Comparison of ENCODE assay signal across 19 mouse cellular contexts in the genomic region with DNA sequence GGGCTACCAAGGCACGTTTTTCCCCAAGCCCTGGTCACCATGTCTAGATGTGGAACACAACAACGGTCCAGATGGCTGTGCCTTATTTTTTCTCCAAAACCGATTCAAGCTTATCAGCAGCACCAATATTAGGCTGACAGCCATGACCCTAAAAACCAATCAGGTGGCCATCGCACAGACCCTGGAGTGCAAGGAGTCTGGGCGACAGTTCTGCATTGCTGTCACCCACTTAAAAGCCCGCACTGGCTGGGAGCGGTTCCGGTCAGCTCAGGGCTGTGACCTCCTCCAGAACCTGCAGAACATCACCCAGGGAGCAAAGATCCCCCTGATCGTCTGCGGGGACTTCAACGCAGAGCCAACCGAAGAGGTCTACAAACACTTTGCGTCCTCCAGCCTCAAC.
"Had no signal": no experiment of that assay in that cellular context is flagged by ENCODE, and none has a peak within 500 bp of the region (broad histone marks: within the 10 kb centered on the region; RNA-seq: fewer than 3 reads in every experiment).

No protein-coding gene starts in this region.

- H3K4me2 ChIP-seq: kidney, embryonic 15.5 days; limb, embryonic 12.5 days; limb, embryonic 15.5 days; liver, embryonic 11.5 days; lung, embryonic 14.5 days; midbrain, embryonic 12.5 days; midbrain, embryonic 15.5 days; neural tube, embryonic 12.5 days had no signal

- H3K27me3 ChIP-seq: kidney, embryonic 15.5 days; limb, embryonic 12.5 days; limb, embryonic 15.5 days; midbrain, embryonic 12.5 days; midbrain, embryonic 15.5 days; neural tube, embryonic 12.5 days had no signal

- ATAC-seq: liver, postnatal 0 days; lung, postnatal 0 days; midbrain, embryonic 15.5 days had no signal

- H3K4me1 ChIP-seq: midbrain, embryonic 12.5 days; midbrain, embryonic 15.5 days; neural tube, embryonic 12.5 days had no signal

- H3K4me3 ChIP-seq: kidney, embryonic 15.5 days; left cerebral cortex, adult 2 months; limb, embryonic 12.5 days; limb, embryonic 15.5 days; midbrain, embryonic 12.5 days; midbrain, embryonic 15.5 days; neural tube, embryonic 12.5 days had no signal

- DNase-seq: kidney, adult 8-10 months; kidney, postnatal 10 days; kidney, postnatal 36 days; layer of hippocampus, postnatal 36 days; left cerebral cortex, postnatal 4 days; liver, postnatal 0 days; lung, embryonic 14.5 days; thymus, postnatal 25 days had no signal

- H3K27ac ChIP-seq: kidney, embryonic 15.5 days; left cerebral cortex, adult 2 months; limb, embryonic 12.5 days; limb, embryonic 15.5 days; liver, embryonic 14.5 days; macrophage; midbrain, embryonic 12.5 days; midbrain, embryonic 15.5 days; neural tube, embryonic 12.5 days had no signal

- H3K9ac ChIP-seq: kidney, embryonic 15.5 days; limb, embryonic 12.5 days; limb, embryonic 15.5 days; liver, embryonic 14.5 days; liver, postnatal 0 days; lung, embryonic 14.5 days; midbrain, embryonic 12.5 days; midbrain, embryonic 15.5 days; neural tube, embryonic 12.5 days had no signal

- H3K9me3 ChIP-seq: kidney, embryonic 15.5 days; limb, embryonic 12.5 days; limb, embryonic 15.5 days; midbrain, embryonic 12.5 days; midbrain, embryonic 15.5 days; neural tube, embryonic 12.5 days had no signal
